Mouse (Mus musculus) mature B cell (primary cell): ENCODE measurements around the gene Fbln1.
"Not testable (repeated sequence)": the region's sequence is repeated elsewhere in the genome, so short reads cannot be mapped to it uniquely, and the experiment has no call there.

Experiments used
- in situ Hi-C: fragments of 300-500 bp; cut with MboI; formaldehyde crosslinking; loops from 2 replicates; pipeline ENCODE4 v1.14.3; 2019

Gene Fbln1

GRCm38 (mm10) chr15:85295544-85295943, 89.8 kb downstream of the Fbln1 start:
- in situ Hi-C loops, result no loop called here

- in situ Hi-C loops, result no loop called here
Observed at GRCm38 (mm10) chr15:85295977-85296376, 90.2 kb downstream of the Fbln1 start.

- in situ Hi-C loops, result no loop called here
Observed at GRCm38 (mm10) chr15:85296538-85296937, 90.8 kb downstream of the Fbln1 start.

DNA sequence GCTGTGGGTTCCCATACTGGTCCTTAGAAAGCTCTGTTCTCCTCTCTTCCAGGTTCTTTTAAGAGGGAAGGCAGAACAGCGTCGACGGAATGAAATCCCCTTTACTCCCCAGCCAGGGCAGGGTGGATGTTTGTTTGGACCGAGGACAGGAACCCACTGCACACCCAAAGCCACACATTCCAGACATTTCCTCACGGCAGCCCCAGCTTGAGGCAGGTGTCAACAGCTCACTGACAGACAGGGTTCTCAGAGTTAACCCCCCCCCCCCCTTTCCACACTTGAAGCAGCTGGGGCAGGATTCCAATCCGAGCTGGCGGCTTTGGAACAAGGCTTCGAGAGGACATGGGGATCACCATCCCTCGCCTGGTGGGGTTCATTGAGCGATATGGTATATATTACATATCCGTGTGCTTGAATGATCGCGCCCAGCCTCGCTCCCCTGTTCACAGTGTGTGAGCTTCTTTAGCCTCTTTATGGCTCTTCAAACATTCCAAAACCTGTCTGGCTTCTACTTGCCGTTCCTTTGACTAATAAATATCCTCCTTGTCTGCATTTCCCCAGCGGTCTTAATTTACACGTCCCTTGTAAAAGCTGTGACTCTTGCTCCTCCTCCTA, 92.5 kb downstream of the Fbln1 start:
- in situ Hi-C loops, result no loop called here

- in situ Hi-C loops, result no loop called here
Observed at GRCm38 (mm10) chr15:85298946-85299345, 93.2 kb downstream of the Fbln1 start.

DNA sequence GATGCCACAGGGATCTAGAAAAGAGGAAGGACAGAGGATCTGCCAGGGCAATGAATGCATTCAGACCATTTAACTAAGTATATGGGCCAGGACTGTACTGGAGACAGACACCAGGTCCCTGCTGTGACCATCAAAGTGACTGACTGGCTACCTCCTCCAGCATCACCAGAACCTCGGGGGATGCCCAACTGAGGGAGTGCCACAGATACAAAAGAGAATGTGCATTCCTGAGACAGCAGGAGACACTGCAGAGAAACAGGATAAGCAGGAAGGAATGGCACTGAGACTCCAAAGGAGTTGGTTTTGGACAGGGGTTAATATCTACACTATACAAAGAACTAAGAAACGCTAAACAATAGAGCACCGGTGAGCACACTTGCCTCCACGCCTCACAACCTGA, 97.5 kb downstream of the Fbln1 start:
- in situ Hi-C loops, result loop anchor here (25.0 kb wide), 1 partner anchor 284 kb away; the partner anchor contains the start of gene Wnt7b

GRCm38 (mm10) chr15:85303976-85304375, 98.2 kb downstream of the Fbln1 start:
- in situ Hi-C loops, result loop anchor here (25.0 kb wide), 1 partner anchor 283 kb away; the partner anchor contains the start of gene Wnt7b

DNA sequence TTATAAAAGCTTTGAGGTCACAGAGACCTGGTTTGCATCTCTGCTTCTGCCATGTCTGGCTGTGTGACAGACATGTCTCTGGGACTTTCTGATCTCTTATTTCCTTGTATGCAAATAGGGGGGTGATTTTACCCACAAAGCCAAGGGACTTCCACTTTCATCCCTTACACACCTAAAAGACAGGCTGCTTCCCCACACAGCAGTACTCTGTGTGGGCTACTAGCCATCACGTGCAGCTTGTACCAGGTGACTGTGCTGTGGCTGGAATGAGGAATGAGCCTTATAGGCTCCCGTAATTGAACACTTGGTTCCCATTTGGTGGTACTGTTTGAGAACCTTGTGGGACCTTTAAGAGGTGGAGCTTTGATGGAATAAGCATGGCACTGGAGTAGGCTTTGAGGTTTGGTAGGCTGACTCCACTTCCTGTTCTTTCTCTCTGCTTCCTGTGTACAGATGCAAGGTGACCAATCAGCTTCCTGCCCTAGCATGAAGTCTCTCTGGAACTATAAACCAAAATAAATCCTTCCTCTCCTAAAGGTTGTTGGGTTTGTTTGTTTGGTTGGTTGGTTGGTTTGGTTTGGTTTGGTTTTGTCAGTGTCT, 101.4 kb downstream of the Fbln1 start:
- in situ Hi-C loops, result loop anchor here (25.0 kb wide), 1 partner anchor 280 kb away; the partner anchor contains the start of gene Wnt7b

DNA sequence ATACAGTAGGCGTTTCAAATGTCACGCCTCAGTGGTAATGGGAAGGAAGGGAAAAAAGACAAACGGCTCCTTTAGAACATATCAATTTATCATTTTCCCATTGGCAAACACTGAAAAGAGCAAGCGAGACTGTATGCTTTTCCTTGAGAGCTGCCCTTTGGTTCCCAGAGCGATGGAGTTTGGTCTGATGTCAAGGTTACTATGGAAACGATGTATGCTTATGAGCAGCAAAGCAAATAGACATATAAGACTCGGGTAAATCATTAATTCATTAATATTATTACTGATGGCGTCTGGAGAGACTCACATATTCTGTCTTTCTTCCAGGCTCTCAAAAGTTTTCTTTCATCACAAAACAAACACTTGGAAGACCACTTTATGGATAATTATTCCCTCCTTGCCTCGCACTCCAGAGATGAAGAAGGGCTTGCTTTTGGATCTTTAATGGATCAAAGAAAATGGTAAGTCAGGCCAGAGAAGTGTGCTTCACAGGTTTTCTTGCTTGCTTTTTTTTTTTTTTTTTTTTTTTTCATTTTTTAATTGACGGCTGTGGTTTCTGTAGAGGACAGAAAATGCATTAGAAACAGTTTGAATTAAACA, 105.4 kb downstream of the Fbln1 start:
- in situ Hi-C loops, result loop anchor here (25.0 kb wide), 1 partner anchor 276 kb away; the partner anchor contains the start of gene Wnt7b

- in situ Hi-C loops, result loop anchor here (25.0 kb wide), 1 partner anchor 272 kb away; the partner anchor contains the start of gene Wnt7b
Observed at GRCm38 (mm10) chr15:85315378-85316025, 109.8 kb downstream of the Fbln1 start.

- in situ Hi-C loops, result loop anchor here (25.0 kb wide), 1 partner anchor 271 kb away; the partner anchor contains the start of gene Wnt7b
Observed at GRCm38 (mm10) chr15:85316342-85317140, 110.8 kb downstream of the Fbln1 start.

GRCm38 (mm10) chr15:85319924-85320668, 114.3 kb downstream of the Fbln1 start:
- in situ Hi-C loops, result loop anchor here (25.0 kb wide), 1 partner anchor 267 kb away; the partner anchor contains the start of gene Wnt7b

DNA sequence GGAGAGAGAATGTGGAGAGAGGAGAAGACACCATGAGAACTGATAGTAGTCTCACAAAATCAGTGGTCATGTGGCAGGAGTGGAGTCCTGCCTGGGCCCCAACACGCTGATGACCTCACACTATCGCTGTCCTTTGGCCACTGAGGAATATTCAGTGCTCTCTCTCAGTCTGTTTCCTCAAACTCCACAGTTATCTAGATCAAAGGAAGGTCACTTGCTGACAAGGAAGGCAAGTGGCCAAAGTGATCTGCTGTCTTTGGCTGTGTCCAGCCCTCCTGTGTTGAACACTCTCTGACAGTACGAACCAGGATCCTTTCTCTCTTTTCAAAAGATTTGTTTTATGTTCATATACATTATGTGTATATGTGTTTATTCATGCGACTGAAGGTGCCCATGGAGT, 117.5 kb downstream of the Fbln1 start:
- in situ Hi-C loops, result loop anchor here (25.0 kb wide), 1 partner anchor 264 kb away; the partner anchor contains the start of gene Wnt7b

GRCm38 (mm10) chr15:85324426-85324825, 118.7 kb downstream of the Fbln1 start:
- in situ Hi-C loops, result loop anchor here (25.0 kb wide), 1 partner anchor 263 kb away; the partner anchor contains the start of gene Wnt7b

DNA sequence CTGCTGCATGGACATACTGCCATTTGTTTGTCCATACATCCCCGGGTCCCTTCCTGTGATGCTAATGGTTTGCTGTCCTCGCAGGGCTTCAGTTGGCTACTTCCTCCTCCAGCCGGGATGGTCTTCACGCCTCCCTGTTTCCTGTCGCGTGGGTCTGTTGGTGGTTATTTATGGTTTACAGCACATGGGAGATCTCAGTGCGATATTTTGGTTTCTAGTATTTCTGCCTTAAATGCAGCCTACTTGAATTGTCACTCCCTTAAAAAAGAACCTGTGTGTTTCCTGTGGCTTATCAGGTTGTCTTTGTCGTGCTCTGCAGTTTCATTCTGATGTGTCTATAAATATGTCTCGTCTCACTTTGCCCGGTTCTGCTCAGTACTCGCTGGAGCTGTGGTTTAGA, 122.1 kb downstream of the Fbln1 start:
- in situ Hi-C loops, result no loop called here

- in situ Hi-C loops, result not testable (repeated sequence)
Observed at GRCm38 (mm10) chr15:85328455-85328854, 122.7 kb downstream of the Fbln1 start.

GRCm38 (mm10) chr15:85329096-85329495, 123.3 kb downstream of the Fbln1 start:
- in situ Hi-C loops, result no loop called here

GRCm38 (mm10) chr15:85330024-85330423, 124.3 kb downstream of the Fbln1 start:
- in situ Hi-C loops, result no loop called here

- in situ Hi-C loops, result not testable (repeated sequence)
Observed at GRCm38 (mm10) chr15:85333511-85333910, 127.8 kb downstream of the Fbln1 start.

- in situ Hi-C loops, result no loop called here
Observed at GRCm38 (mm10) chr15:85334234-85334633, 128.5 kb downstream of the Fbln1 start.
